Mouse (Mus musculus) WW6 (cell line): Measurements from ENCODE around the gene Paox.

Experiments used
- DNase-seq: peaks from one replicate; pipeline ENCODE4 v3.0.0-alpha.2; 2013; ENCODE audit warnings: low read depth, low spot score

The Paox gene

DNA sequence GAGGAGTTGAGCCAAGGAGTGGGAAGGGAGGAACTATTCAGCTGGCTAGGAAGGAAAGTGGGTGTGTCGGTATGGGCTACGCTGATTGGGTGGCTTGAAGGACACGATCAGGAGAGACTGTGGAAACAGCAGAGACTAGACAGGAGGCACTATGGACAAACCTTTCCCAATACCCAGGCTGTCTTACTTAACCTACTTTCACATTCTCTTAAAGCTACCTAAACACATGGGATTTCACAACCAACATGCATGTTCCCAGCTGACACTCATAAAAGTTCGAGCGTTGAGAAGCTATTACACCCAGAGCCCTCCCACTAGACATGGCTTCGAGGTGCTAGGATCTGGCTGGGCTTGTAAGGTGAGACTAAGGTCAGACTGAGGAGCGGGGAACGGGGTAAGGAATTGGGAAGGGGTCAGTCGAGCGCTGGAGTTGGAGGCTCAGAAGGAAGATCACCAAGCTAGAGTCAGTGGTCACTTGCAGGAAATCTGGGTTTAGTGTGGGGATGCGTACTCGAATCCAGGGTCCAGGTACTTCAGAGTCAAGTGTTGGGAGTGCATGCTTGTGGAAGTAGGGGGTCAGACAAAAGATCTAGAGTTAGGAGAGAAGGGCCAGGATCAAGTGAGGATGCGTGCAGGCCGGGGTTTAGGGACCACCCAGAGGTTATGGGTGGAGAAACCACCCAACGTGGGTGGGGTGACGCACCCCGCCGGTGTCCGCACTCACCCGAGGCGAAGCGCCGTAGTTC, at the start of gene Paox:
Gene Paox, plus strand, starts transcription at position 217 of the 746 bp plus-strand sequence.
- no peak for DNase-seq

DNA sequence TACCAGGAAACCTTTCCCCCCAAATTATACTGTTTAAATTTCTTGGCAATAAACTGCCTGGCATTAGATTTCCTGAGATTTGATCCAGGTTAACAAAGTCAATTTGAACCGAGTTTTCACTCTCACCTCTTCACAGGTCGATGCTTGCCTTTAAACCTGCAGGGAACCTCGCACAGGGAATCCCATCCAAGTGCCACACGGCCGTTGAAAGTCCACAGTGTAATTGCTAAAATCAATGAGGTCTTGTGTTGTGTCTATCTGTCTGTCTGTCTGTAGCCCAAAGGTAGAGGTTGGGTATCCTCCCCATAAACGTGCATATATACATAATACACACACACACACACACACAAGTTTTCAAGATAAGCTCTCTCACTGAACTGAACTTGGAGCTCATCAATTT, 48.2 kb upstream of the Paox start:
- no peak for DNase-seq

DNA sequence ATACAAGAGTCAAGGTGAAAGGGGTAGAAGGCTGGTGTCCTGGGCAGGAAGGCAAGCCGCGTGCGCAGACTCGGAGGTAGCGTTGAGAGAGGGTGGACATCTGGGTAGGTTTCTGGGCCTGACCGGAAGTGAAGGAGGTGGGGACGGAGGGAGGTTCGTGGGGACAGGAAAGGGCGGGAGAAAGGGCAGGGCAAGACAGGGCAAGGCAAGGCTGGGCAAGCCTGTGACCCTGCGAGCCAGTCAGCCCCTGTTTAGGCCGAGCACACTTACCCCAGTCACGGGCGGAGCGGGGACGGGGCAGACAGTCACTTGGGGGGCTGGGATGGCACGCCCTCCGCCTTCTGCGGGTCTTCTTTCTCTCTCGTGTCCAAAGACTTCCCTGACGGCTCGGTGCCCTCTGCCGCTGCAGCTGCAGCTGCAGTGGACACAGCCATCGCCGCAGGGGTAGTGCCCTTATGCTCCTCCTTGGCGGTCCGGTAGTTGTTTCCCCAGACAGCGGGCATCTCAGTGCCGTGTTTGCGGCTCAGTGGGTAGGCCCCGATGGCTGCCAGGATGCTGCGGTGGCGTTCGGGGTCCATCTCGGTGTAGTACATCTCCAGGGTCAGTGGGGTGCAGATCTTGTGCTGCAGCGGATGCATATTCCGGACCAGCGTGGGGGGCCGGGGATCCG, 45.4 kb upstream of the Paox start:
- no peak for DNase-seq

DNA sequence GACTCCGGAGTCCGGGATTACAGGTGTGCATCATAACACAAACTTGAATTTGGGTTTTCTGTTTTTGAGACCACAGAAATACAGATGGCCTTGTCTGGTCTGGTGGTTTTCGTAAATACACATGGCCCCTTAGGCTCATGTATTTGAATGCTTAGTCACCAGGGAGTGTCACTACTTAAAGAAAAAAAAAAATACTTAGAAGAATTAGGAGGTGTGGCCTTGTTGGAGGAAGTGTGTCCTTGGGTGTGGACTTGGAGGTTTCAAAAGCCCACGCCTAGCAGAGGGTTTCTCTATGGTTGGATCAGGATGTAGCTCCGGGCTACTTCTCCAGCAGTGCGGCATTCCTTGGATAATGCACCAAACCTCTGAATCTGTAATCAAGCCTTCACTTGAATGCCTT, 37.9 kb upstream of the Paox start:
- DNase-seq: no peak

DNA sequence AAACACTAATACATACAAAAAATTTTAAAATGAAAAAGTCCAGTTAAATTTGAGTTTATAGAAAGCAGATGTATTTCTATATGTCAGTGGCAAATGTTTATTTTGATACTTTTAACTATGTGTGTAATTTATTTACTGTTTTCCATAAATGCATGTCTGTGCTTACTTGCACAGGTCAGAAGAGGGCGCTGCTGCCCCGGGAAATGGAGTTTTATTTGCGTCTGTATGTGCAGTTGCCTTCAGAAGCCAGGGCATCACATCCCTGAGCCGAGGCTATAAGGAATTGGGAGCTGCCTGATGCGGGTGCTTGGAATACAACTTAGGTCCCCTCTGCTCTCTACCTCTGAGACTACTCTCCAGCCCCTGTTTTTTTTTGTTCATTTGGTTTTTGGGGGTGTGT, 36.9 kb upstream of the Paox start:
- no peak for DNase-seq

DNA sequence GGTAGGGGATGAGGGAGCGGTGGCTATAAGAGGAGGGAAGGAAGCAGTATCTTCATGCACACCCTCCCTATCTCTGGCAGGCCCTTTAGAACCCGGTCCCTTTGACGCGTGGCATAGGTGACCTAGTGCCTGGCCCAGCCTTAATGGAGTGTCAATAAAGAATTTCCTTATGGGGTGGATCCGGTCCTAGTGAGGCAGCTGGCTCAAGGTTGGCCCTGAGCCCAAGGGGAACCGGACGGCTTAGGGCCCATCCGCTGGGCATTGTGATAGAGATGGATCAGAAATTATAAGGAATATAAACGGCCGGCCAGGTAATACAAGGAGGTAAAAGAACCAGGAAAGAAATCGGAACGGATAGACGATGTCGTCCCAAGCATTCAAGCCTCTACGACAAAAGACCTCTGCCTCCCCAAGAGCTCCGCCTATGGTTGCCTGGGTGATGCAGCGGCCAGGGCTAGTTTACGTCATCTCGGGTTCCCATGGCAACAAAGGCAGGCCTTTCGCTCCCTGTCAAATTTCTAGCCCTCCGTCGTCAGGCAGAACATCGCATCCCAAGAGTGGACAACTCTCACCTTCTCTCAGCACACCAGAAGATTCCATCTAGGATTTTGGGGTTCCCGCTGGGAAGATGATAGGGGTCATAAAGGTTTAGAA, 35.0 kb upstream of the Paox start:
- DNase-seq: peak; percentile 70

DNA sequence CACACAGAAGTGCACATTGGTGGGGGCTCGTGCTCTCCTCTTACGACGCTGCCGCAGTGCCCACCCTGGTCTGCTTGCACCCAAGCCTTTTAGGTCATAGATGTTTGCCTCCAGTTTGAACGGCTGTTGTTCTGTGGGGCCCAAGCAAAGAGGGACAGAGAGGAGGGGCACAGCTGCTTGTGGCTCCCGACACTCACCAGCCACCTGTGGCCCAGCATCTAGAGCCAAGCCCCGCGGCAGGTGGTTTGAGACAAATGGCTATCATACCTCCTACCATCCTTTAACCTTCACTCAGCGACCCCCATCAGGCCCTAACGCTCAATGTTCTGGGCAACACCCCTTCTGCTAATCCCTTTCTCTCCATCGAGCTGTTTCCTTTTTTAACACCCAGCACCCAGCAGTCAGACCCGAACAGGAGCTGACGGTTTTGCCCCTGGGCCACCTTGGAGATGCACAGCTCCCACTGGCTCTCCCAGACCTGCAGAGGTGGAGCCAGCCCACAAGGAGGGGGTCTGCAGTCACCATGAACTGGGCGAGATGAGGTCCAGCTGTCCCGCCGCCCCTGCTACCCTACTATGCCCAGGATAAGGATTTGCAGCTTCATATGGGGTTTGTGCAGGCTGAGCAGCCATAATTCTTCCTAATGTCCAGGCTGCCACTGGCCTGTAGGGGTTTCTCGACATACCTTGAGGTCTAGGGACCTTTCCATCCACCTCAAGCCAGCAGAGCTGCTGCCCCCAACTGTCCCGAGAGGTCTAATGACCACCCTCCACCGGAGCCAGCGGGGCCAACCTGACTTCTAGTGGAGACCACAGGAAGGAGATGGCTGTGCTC, 34.0 kb upstream of the Paox start:
- DNase-seq: no peak

DNA sequence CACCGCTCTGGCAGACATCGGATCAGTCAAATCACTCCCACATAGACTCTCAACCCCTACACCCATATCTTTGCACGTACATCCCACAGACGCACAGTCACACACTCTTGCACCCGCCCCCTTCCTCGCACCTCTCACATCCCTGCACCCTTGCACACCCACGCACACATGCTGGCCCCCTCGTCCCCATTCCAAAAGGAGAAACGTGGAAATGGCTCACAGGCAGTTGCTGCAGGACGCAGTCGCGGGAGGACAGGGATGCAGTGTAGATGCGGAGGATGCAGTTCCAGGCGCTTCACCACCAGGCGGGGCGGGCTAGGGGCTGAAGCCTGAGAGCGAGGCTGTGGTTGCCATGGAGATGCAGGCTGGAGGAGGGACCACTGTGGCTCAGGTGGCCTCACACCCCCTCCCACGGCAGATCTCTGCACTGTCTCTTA, 33.3 kb upstream of the Paox start, which contains the start of gene Caly:
Gene Caly, minus strand, starts transcription at position 307 of the 437 bp plus-strand sequence.
- peak; percentile 73 for DNase-seq

DNA sequence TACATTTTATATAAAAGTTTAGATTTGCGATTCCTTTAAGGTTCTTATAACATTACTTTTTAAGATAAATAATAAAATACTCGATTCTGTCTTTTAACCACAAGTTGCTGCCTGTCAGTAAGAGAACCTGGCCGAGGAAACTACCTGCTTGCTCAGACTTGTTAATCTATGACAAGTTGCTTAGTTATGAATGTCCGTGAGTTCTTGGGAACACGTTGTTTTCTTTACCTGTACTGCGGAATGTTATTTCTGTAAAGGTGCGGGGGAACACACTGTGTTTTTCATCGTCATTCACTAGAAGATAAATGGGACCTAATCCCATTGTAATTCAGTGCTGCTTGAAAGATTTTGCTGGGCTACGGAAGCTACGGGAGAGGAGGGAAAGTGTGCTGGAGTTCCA, 25.0 kb upstream of the Paox start:
- DNase-seq: no peak

DNA sequence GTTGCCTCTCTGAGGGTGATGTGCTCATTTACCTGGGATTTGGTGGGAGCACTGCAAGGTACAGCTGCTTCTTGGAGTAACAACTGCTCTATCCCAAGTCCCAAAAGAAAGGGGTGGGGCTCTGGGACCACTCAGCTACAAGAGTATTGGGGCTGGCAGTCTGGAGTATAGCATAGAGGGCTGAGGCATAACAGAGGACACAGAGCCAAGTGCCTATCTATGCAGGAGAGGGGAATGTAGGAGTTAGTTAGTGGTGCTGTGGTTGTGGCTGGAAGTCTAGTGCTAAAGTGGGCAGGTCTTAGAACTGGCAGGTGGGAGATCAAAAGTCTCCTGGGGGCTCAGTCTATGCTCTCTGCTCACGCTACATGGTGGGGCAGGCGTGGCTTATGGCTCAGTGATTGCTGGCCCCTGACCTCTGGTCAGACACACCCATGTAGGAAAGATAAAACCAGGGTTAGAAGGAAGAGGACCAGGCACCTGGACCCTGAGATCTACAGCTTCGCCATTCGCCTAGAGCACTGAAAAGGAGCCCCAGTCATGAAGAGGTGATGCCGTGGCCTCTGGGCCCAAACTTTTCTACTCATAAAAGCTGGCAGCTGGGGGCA, 22.6 kb upstream of the Paox start, which contains the start of gene Prap1:
Gene Prap1, plus strand, starts transcription at position 472 of the 605 bp plus-strand sequence.
- DNase-seq: no peak

DNA sequence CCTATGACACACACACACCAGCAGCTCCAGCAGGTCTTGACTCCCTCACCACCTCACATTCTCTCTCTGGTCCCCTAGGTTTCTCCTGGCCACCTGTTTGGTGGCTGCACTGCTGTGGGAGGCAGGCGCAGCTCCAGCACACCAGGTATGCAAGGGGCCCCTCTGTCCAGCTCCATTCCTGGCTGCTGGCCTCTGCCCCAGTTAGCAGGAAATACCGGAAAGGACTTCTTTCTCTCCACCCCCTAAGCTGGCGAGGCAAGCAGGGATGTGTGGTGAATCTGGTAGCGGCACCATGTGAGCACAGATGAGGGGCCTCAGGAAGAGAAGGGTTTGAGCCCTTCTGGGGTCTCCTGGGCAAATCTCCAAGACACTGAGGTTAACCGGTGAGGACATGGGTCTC, 20.6 kb upstream of the Paox start:
- DNase-seq: no peak

DNA sequence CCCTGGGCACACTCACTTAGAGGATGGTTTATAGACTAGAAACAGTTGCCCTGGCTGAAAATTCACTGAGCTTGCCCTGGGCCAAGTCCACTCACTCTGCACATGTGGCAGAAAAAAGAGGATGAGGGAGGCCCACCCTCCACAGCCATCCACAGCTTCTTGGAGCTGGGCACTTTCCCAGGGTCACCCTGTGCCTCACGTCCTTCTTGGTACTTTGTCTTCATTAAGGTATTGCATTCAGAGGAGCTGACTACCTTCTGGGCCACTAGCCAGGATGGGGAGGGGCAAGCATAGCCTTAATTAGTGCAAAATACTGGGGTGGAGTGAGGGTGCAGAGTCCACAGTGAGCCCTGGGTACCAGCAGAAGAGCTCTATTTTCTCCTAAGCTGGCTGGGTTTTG, 20.0 kb upstream of the Paox start:
- DNase-seq: no peak

DNA sequence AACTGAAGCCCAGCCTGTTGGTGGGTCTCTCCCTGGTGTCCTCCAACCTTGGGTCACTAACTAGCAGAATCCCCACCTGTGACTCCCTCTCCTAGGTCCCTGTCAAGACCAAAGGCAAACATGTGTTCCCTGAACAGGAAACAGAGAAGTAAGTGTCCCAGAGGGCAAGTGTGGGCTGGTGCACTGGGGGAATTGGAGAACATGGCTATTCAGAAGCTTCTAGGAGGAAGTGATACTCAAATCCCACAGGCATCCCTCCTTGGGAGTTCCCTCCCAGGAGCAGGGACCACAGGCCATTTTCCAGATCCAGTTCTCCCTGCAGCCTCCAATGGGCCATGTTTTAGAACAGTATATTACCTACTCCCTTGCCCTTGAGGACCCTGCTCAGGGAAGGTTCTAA, 19.5 kb upstream of the Paox start:
- no peak for DNase-seq

DNA sequence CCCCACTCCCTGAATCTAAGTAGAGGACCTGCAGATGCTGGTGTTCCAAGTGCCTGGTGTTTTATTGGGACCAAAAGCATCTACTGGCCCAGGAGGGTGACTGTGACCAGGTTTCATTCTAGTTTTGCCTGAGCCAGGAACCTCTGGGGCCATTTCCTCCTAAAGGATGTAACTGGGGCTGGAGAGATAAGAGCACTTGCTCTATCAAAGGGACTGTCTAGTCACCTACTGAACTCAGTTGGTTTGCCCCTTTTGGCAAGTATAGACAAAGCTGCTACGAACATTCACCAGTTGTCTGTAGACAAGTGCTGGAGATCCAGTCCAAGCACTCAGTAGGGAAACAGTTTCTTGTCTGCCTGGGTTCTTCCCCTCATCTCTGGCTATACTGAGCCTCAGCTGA, 17.1 kb upstream of the Paox start:
- DNase-seq: no peak

DNA sequence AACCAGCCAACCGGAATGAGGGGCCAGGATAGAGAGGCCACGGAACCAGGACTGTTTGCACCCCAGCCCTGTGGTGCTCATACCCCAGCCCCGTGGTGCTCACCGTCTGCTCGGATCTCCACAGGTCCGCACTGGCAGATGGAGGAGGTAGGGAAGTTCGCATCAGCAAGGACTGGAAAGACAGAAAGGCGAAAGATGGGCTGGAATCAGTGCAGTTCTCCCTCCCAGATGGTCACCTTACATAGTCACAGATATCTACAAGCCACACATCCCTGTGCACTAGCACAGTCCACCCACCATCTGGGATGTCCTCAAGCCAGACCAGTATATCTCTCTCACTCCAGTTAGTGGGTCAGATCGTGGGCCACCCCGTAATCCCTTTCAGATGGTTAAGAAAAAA, 14.1 kb upstream of the Paox start:
- DNase-seq: no peak

DNA sequence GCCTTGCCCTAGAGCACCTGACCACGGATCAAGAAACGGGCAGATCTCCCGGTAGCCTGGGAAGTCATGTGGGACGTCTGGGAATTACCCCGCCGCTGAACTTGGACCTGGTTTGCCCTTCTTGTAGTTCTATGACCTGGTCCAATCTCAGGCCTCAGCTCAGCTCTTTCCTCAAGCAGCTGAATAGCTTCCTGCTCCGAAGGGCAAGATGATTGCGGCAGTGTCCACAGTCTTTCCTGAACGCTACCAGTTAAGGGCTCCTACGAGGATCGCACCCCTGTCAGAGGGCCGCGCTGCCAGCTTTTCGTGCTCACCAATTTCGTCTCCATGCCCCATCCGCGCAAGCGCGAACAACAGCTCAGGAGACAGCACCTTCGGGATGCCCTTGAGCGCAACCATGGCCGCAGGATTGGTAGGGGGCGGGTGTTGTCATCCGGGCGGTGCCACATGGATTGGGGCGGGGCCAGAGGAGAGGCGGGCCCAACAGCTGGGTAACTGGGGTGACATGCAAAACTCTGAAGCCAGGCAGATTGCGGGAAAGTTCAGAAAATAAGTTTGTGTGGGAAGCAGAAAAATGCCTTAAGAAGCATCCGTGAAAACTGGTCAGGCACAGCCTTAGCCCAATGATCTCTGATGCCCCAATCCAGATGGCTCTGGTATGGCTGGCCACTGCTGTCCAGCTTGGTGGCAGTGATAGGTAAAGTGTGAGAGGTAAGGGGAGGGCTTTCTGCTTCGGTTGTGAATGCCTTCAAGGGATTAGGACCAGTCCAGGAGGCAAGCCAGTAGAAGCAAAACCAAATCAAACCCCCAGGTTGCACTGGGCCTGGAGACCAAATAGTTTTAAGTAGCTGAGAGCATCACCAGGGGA, 13.4 kb upstream of the Paox start, which contains the start of gene Fuom:
Gene Fuom, minus strand, starts transcription at position 449 of the 868 bp plus-strand sequence.
- peak; percentile 71 for DNase-seq

DNA sequence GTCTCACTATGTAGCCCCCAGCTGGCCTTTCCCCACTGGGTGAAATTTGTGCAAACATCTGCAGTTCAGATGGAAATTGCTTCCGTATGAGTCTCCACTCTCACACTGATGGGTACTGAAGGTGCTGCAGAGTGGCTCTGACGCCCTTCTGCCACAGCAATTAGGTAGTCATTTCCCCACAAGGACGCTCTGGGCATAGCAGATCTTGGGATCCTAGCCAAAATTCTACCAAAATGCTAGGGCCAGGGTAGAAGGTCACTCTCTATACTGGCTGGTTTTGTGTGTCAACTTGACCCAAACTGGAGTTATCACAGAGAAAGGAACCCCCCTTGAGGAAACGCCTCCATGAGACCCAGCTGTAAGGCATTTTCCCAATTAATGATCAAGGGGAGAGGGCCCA, 11.6 kb upstream of the Paox start:
- DNase-seq: no peak

DNA sequence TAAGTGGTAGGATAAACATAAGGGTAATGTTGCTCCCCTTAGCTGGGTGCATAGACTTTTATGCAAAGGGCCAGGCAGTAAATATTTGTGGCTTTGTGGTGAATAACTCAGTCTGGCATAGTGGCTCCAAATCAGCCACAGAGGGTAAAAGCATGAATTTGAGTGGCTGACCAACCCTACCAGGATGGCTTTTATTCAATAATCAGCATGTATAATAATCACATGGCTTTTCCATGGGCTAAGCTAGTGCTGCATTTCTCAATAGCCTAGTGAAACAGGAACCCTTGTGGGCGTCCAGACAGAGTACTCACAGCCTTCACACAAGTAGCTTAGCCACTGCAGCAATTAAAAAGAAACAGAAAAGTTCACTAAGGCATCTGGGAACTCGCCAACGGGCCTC, 3.7 kb upstream of the Paox start:
- no peak for DNase-seq

DNA sequence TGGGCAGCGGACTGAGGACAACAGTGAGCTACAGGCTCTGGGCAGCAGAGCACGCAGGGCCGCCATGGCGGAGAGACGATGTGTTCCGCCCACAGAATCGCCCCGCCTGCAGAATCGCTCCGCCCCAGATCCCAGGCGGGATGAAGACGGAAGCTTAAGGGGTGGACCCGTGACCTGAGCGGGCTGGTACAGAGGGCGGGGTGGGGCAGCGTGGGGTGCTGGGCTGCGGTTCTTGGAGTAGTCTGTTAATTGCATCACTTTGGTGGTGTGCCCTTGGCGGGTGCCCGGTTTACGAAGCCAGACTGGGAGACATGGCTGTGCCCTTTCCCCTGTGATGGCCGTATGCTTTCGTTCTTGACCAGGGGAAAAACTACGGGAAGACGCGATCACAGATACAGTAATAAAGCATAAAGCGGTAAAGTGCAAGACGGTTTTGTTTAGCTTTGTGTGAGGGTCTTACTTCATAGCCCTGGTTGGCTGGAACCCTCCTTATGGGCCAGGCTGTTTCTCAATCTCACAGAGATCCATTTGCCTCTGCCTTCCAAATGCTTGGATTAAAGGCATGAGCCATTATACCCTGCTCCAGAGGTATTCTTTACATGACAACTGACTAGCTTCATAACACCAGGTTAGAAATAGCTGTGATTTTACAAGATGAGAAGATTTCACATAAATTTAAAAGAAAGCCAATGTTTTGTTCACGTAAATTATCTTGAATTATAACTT, 893 bp downstream of the Paox start, which contains the start of gene Echs1:
Gene Echs1, minus strand, starts transcription at position 148 of the 726 bp plus-strand sequence.
- DNase-seq: no peak
